Mouse (Mus musculus) neutrophil, adult 83 days (primary cell): Measurements from ENCODE around the gene Gm20894. TPM values are rescaled to one million over a fixed set of nuclear protein-coding genes. Genes with fewer than 3 reads are reported as not detected.

ENCODE experiments used
- total RNA-seq, 2 experiments: library from RNA; stranded (reverse); gene quantifications; one replicate each; pipeline ENCODE4 v1.2.4; 2023

The Gm20894 gene
- total RNA-seq, result not detected

GRCm38 (mm10) chrY:28271412-28271811, at the start of gene Gm20894:
Gm20894 (minus strand) TSS chrY:28271512.

